Mouse (Mus musculus) cerebellum, postnatal 25 days (tissue): ENCODE measurements at regions not wholly inside any gene's neighbourhood (a gene's known extent, or its start where the extent isn't known, plus 50 kb on each side); places are given as distances from the start of the nearest gene placed in this dataset.

Source experiments
- DNase-seq, 2 experiments: peaks; one replicate each; pipeline ENCODE4 v3.0.0; 2021; ENCODE audit warnings: mixed read lengths in 2 of 2

GRCm38 (mm10) chr2:166266507-166266906 is 111.0 kb upstream of the Sulf2 start:
- DNase-seq = no peak

- DNase-seq = no peak
Measured at GRCm38 (mm10) chr2:166264756-166265155, 109.3 kb upstream of the Sulf2 start.

- no peak for DNase-seq
Measured at GRCm38 (mm10) chr2:166261799-166262198, 106.3 kb upstream of the Sulf2 start.

- DNase-seq = no peak
Measured at GRCm38 (mm10) chr2:166261065-166261464, 105.6 kb upstream of the Sulf2 start.

- no peak for DNase-seq
Measured at GRCm38 (mm10) chr2:166258771-166259180, 103.3 kb upstream of the Sulf2 start.

GRCm38 (mm10) chr2:166257666-166258065 is 102.2 kb upstream of the Sulf2 start:
- DNase-seq = no peak

- no peak for DNase-seq
Measured at GRCm38 (mm10) chr2:166256193-166256592, 100.7 kb upstream of the Sulf2 start.

- DNase-seq = no peak
Measured at GRCm38 (mm10) chr2:166254581-166254980, 99.1 kb upstream of the Sulf2 start.

- no peak for DNase-seq
Measured at GRCm38 (mm10) chr2:166252107-166252506, 96.6 kb upstream of the Sulf2 start.

GRCm38 (mm10) chr2:166251421-166251820 is 96.0 kb upstream of the Sulf2 start:
- no peak for DNase-seq

GRCm38 (mm10) chr2:166250571-166250970 is 95.1 kb upstream of the Sulf2 start:
- no peak for DNase-seq

GRCm38 (mm10) chr2:166249338-166249950 is 94.0 kb upstream of the Sulf2 start:
- peak in 1 of 2 experiments; percentile 24 for DNase-seq

GRCm38 (mm10) chr2:166246401-166247189 is 91.1 kb upstream of the Sulf2 start:
- DNase-seq = no peak

GRCm38 (mm10) chr2:166245219-166245618 is 89.8 kb upstream of the Sulf2 start:
- DNase-seq = no peak

- no peak for DNase-seq
Measured at GRCm38 (mm10) chr2:166242786-166243521, 87.5 kb upstream of the Sulf2 start.

- DNase-seq = no peak
Measured at GRCm38 (mm10) chr2:166241310-166241709, 85.8 kb upstream of the Sulf2 start.

- no peak for DNase-seq
Measured at GRCm38 (mm10) chr2:166240056-166240455, 84.6 kb upstream of the Sulf2 start.

- DNase-seq = no peak
Measured at GRCm38 (mm10) chr2:166237554-166238269, 82.2 kb upstream of the Sulf2 start.

- no peak for DNase-seq
Measured at GRCm38 (mm10) chr2:166236102-166236501, 80.6 kb upstream of the Sulf2 start.

GRCm38 (mm10) chr2:166234579-166235212 is 79.2 kb upstream of the Sulf2 start:
- DNase-seq = no peak

GRCm38 (mm10) chr2:166233246-166233645 is 77.8 kb upstream of the Sulf2 start:
- no peak for DNase-seq

- no peak for DNase-seq
Measured at GRCm38 (mm10) chr2:166232376-166232775, 76.9 kb upstream of the Sulf2 start.

GRCm38 (mm10) chr2:166230617-166231016 is 75.2 kb upstream of the Sulf2 start:
- no peak for DNase-seq
